Mouse (Mus musculus) lung, postnatal 4 days (tissue): Measurements from ENCODE around the gene D7Ertd443e.

Experiments
- DNase-seq, 2 experiments: peaks; one replicate each; pipeline ENCODE4 v3.0.0; 2021

The D7Ertd443e gene

DNA sequence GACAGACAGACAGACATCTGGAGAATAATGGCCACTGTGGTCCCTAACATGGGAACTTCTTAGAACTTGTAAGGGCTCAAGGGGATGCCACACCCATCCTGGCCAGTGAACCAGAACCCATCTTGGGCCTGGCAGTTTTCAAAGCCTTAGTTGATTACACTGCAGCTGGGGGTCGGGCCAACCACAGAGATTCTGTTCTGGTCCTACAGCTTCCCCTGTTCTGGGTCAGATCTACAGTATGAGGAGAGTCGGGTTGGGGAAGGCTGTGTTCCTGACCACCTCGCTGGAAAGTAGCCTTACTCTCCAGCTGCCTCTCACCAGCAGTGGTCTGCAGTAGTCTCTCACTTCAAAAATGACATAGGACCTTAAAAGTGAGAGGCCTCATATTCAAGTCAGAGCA lies 159.2 kb downstream of the D7Ertd443e start:
- no peak for DNase-seq

DNA sequence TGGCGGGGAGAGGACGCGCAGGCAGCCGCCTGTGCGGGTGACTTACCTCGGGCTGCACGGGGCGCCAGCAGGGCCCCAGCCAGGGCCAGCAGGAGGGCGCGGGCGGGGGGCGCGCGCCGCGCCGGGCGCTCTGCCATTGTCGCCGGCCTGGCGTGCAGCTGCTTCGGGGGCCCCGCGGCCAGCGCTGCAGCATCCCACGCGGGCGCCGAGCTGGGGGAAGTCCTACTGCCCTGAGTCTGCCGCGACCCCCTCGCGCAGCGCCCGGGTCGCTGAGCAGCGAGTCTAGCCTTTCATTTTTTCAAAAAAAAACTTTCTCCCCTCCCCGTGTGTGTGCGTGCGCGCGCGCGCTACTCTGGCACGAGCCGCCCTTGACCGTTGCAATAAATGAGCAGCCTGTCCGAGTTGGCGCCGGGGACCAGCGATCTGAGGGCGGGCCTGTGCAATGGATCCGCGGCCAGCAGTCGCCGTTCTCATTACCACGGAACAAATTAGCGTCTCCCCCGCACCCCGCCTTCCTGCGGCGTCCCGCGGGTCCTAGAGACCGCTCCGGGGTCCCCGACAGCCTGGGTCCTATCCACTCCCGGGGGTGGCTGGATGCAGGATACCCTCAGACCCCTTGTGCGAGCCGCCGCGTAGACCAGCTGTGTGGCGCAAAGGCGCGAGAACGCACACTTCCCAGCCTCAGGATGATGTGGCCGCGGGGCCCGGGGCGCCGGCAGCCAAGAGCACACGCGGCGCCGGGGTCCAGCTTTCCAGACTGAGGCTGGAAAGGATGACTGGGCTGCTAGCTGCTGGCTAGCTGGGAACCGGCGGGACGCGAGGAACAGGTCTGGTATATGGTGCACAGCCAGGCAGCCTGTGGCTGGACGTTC lies 160.5 kb downstream of the D7Ertd443e start:
- peak; percentile 79 to 89 for DNase-seq

DNA sequence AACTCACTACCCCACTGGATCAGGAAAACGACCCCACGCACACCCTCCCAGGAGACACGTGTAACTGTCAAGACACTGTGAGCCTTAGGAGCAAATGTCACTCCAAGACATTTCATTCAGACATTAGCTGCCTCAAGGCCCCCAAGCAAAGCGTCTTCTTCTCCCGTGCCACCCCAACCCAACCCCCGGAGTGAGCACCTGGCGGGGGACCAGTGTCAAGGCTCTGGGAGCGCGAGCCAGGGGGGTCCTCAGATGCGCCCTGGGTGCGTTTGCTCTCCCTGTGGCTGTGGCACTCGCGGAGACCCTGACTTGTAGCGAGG lies 161.1 kb downstream of the D7Ertd443e start:
- DNase-seq, result peak in 1 of 2 experiments; percentile 26

DNA sequence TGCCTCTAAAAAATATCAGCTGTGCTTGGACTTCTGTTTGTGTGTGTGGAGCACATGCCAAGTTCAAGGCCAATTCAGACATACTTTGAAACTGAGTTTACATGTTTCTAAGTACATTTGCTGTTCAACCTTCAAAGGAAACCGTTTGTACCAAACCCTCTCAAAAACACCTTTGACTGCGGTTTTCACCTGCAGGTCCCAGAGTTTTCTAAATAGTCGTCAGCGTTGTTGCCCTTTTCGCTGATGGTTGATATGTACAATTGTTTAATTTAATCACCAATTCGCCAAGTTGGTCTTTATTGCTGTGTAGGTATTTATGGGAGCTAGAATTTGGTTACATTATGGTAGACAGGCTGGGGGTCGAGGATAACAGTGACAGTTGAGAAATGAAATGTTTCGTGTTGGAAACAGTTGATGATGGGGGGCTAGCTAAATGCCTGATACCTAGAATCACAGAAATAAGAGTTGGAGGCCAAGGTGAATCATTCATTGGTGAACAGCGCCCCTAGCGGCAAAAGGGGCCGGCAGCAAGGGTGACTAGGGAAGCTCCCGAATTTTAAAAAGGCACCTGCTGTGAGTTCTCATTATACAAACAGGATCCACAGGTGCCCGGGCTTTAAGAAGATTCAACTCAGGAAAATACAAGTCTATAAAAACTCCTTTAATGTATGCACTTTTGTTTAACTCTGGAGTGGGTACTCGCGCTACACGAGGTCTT lies 161.9 kb downstream of the D7Ertd443e start:
- DNase-seq, result peak; percentile 74 to 86
